Mouse (Mus musculus): Measurements from ENCODE around the gene Ebf1.

Ebf1 gene

GRCm38 (mm10) chr11:44785063-44785462, 167.9 kb downstream of the Ebf1 start:
- DNase-seq: peak; percentile 43

- no peak for DNase-seq
Measured at GRCm38 (mm10) chr11:44785479-44785878, 168.4 kb downstream of the Ebf1 start.

GRCm38 (mm10) chr11:44788003-44788402, 170.9 kb downstream of the Ebf1 start:
- no peak for DNase-seq

DNA sequence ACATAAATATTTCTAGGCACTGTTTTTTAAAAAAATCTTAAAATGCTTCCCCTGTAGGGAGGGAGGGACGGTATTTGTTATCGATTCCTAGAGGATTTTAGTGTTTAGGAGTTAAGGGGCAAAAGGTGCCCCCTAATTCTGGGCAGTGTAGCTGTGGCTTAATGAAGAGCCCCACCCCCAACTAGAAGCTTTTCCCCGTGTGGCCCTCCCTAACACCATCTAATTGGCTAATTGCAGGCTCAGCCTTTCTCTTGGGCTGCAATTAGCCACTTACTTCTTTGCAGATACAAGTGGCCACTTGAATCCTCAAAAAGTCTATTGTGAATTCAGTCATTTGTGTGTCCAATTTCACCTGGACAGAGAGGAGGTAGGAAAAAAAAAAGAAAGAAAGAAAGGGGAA, 175.7 kb downstream of the Ebf1 start:
- DNase-seq: peak; percentile 67

DNA sequence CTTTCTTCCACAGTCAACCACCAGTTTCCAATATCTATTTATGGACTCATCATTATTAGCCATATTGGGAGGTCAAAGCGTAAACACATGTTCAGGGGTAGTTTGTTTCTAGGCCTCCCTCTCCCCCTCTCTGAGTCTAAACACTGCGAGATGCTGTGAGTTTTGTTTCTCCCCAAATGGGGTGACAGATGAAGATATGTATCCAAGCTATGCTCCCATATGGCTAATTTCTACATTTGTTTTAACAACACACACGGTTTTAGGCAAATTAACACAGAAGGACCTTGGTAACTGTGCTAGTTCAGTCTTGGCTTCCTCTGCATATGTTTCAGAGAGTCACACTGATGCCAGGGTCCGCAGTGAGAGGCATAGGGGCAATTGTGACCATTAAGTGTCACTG, 177.8 kb downstream of the Ebf1 start:
- no peak for DNase-seq

DNA sequence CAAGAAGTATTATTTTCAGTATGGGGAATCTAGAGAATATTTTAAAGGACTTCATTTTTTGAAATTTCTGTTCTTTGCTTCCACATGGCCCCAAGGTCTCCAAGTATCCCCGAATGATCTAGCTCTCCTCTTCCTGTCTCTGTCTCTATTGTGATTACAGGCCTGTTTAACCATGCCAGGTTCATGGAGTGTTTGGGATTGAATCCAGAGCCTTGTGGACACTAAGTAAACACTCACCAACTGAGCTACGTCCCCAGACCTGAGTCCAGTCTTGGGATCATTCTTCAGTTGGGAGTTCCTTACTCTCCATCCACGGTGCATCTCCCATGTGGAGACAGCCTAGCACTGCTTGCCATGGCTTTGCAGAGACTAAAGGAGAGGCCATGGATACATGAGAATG, 178.7 kb downstream of the Ebf1 start:
- no peak for DNase-seq

DNA sequence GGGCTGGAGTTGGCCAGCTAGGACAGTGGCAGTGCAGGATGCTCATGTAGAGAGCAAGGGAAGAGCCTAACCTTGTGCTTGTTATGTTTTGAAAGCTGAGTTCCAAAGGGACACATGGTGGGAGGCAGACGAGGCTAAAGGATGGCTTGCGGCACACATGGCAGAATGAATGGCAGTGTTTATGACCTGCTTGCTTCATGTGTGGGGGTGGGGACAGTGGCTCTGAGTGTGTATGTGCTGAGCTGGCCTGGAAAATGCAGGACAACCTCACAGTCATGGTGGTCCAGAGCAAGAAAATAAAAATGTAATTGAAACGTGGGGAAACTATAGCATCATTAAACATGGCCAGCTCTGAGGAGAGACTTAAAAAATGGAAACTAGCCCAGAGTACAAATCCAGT, 181.2 kb downstream of the Ebf1 start:
- no peak for DNase-seq

- DNase-seq: no peak
Measured at GRCm38 (mm10) chr11:44804046-44804445, 186.9 kb downstream of the Ebf1 start.

- peak; percentile 74 for DNase-seq
Measured at GRCm38 (mm10) chr11:44806589-44806988, 189.5 kb downstream of the Ebf1 start.

DNA sequence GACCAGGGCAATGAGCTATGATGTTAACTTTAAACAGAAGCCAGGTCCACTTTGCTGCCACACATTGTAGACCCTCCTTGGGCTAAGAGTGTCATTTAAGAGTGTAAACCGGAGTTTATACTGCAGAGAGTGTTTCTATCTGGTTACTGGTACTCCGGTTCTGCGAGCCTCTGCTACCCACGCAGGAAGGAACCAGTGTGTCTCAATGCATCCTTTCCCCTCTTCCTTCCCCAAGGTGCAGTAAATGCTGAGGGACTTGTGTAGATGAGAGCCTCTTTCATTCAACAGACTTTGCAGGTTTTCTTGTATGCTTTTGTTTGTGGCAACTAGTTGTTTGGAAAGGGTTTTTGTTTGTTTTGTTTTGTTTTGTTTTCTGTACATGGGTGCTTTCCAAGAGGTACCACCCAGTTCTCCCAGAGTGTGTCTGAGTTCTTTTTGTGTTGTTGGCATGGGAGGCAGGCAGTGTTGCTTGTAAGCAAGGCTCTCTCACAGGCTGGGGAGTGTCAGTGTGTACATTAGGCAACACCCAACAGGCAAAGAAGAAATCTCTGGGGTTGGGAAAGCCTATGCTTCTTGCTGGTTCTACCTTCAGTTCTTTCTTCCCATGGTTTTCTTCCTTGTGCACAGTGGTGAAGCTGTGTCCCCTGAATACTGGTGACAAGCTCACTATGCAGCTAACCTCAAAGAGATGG, 191.9 kb downstream of the Ebf1 start:
- DNase-seq: no peak

GRCm38 (mm10) chr11:44811007-44811406, 193.9 kb downstream of the Ebf1 start:
- DNase-seq: no peak

DNA sequence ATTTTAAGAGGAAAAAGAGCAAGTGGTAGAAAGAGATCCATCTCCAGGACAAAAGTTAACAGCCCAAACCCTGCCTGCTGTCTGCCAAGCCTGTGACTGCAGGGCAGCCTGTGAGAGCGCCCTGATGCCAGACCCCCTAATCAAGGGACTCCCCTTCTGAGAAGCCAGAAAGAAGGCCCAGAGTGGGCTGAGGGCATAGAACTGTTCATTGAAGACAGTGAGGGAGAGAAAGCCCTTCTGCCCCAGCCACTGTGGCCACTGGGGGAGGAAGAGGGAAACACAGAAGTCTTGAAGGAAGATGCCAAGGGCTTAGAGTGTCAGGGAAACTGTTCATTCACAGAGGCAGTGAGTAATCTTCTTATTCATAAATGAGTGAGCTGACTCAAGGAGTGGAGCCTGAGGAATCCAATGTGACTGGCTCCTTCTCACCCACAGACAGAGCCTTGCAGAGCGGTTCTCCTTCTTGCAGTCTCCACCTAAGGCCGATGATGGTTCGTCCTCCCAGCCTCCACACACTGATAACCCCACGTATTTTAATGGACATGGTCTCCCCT, 195.2 kb downstream of the Ebf1 start:
- DNase-seq: no peak

DNA sequence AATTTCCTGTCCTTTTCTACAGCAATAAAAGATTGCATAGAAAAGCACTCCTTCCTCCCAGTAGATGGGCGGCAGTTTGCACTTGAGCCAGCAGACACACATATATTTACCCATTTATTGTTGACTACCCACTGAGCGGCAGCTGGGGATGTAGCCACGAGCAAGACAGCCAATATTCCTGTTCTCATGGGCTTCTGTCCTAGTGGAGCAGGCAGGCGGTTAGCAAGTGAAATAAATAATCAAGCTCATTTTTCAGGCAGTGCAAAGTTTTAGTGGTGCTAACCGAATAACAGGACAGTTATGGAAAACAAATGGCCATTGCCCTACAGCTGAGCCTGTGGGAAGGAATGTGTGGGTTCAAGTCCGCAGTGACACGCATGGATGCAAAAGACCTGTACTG, 196.4 kb downstream of the Ebf1 start:
- no peak for DNase-seq

DNA sequence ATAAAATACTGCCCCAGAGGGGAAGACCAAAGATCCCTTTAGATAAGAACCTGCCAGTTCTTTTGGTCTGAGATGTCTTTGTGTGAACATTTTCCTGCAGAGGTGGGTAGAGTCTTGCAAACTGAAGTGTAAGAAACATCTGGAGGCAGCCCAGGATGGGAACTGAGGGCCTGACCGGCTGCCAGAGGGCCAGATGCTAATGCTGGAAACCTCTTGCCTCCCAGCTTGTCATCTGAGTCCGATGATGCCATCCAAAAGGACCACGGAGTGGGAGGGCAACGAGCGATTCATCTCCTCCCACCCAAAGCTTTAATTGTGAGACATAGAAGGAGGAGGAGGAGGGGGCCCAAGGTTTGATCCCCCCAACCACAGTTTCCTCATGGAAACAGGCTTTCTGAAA, 197.7 kb downstream of the Ebf1 start:
- no peak for DNase-seq

- DNase-seq: peak; percentile 76
Measured at GRCm38 (mm10) chr11:44815991-44816390, 198.9 kb downstream of the Ebf1 start.

GRCm38 (mm10) chr11:44822312-44822711, 205.2 kb downstream of the Ebf1 start:
- DNase-seq: no peak

DNA sequence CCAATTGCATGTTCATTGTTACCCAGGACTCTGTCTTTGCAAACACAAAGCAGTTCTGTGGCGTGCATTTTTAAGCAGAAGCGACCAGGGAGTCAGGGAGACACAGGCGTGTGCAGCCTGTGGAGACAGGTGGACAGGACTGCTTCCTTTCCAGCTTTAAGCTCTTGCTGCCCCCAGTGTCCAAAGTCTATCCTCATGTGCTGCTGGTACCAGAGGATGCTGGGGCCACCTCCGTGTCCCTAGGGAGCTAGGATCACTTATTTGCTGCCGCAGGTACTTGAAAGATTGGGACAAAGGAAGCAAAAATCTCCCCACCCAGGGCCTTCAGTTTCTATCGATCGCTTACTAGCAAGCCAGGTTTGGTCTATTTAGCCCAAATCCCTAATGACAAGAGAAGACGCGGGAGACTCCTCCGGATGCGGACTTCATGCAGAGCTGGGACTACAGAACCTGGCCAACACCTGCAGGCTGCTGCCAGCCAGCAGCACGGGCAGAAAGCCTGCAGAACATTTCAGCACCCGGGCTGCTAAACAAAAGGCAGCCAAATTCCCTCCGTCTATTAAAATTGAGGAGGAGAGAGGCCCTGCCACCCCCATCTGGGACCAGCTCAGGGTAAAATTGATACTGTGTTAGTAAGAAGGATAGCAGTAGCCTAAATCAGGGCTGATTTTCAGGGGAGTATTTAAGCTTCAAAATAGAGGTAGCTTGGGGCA, 215.3 kb downstream of the Ebf1 start:
- DNase-seq: peak; percentile 30

GRCm38 (mm10) chr11:44832940-44833254, 215.8 kb downstream of the Ebf1 start:
- DNase-seq: peak; percentile 41

DNA sequence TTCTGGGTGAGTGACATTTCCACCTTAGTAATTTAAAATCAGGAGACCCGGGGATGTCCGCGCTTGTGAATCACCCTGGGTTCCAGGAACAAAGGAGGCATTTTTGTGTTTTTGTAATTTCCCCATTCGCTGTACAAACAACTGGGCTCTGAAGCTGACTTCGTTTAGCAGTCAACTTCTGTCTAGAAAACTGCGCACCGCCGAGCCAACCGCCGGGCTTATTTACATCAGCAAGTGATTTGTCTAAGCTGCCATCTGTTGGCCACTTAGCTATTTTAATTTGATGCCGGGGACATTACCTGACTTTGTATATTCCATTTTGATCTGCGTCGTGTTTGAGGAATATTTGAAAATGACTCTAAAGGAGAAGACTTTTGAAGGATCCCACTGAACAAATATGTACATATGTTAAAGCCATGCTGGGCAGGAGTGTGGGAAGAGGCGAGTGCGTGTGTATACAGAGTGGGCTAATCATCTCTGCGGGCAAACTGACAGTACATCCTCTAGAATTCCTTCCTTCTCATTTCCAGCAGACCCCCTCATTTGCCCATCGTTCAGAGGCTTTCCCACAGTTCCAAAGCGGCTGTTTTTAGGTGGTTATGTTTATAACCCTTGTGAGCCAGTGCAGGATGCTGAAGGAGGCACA, 216.4 kb downstream of the Ebf1 start:
- peak; percentile 55 for DNase-seq

DNA sequence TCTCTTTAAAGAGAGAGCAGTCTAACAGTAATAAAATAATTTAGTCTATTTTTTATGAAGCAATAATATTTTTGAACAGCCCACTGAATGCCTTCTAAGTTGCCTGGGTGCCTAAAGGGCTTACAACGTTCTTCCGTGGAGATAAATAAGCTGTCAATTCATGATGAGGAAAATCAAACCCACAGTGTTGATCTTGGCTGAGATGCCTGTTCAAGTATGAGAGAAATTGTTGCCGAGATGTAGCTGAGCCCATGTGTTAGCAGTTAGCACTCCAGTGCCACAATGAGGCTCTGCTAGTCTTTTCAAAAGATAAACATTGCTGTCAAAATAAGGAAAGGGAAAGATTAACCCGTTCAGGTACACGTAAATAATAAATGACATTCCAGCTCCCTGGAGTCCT, 218.0 kb downstream of the Ebf1 start:
- DNase-seq: no peak

- DNase-seq: peak; percentile 20
Measured at GRCm38 (mm10) chr11:44837592-44837991, 220.5 kb downstream of the Ebf1 start.

GRCm38 (mm10) chr11:44841127-44842056, 224.3 kb downstream of the Ebf1 start:
- peak; percentile 59 for DNase-seq

DNA sequence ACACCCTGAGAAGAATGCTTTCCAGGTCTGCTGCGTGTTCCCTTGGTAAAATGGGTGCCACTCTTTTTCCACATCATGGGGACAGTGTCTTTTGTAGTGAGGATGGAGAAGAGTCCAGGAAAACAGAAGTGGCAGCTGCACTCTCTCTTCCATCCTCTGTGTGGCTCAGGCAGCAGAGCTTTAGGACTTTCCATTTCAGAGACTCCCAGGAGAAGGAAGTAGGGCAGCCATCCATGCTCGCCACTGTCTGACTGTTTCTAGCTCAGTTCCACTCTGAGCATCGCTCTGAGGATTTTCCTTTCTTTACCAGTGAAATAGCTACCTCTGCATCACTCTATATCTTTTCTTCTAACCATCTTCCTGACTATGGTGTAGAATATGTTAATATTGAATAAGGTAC, 234.8 kb downstream of the Ebf1 start:
- DNase-seq: no peak

All from retina, postnatal 1 day (tissue).